Mouse (Mus musculus) heart, embryonic 12.5 days (tissue): ENCODE measurements around the gene Mkrn2os. TPM values are rescaled to one million over a fixed set of nuclear protein-coding genes. Genes with fewer than 3 reads are reported as not detected.

Experiments used
- ATAC-seq: fragments of 200-750 bp; cut with Nextera tagmentation; 2 replicates; pipeline ENCODE4 v1.8.0; 2017; ENCODE audit warnings: moderate TSS enrichment, moderate library complexity; ENCODE audit not compliant: insufficient number of reproducible peaks, low FRiP score
- H3K27ac ChIP-seq: fragments of 300-500 bp; sonication (generic); 2 replicates; pipeline ENCODE4 v1.5.1; 2016; ENCODE audit warnings: mild to moderate bottlenecking, moderate library complexity; ENCODE audit not compliant: poor library complexity, severe bottlenecking
- H3K27me3 ChIP-seq: fragments of 300-500 bp; sonication (generic); replicated peaks from 2 replicates; pipeline ENCODE4 v1.6.1; 2016; ENCODE audit warnings: mild to moderate bottlenecking, moderate library complexity
- H3K36me3 ChIP-seq: fragments of 300-500 bp; sonication (generic); 2 replicates; pipeline ENCODE4 v1.6.1; 2016; ENCODE audit warnings: mild to moderate bottlenecking, moderate library complexity
- H3K4me1 ChIP-seq: fragments of 300-500 bp; sonication (generic); replicated peaks from 2 replicates; pipeline ENCODE4 v1.6.1; 2016; ENCODE audit warnings: mild to moderate bottlenecking
- H3K4me2 ChIP-seq: fragments of 300-500 bp; sonication (generic); 2 replicates; pipeline ENCODE4 v1.6.1; 2016; ENCODE audit warnings: mild to moderate bottlenecking, moderate library complexity
- H3K4me3 ChIP-seq: fragments of 300-500 bp; sonication (generic); 2 replicates; pipeline ENCODE4 v1.5.1; 2016; ENCODE audit warnings: mild to moderate bottlenecking
- H3K9ac ChIP-seq: fragments of 300-500 bp; sonication (generic); 2 replicates; pipeline ENCODE4 v1.6.1; 2016; ENCODE audit warnings: mild to moderate bottlenecking, moderate library complexity
- H3K9me3 ChIP-seq: fragments of 300-500 bp; sonication (generic); replicated peaks from 2 replicates; pipeline ENCODE4 v1.6.1; 2016; ENCODE audit warnings: mild to moderate bottlenecking, moderate library complexity
- WGBS: fragments of 180-500 bp; shearing (Covaris S2); methylation state at CpG from one replicate; pipeline ENCODE4 v1.1.7; 2016; 5-methylcytosine and 5-hydroxymethylcytosine counted together
- polyA plus RNA-seq: library from polyadenylated mRNA; unstranded; fragments of >200 nt; fragmentation: Nextera tagmentation; extraction: Ambion mirVana; gene quantifications from 2 replicates; pipeline ENCODE4 v1.2.1, GENCODE M21; 2016

Mkrn2os gene
- polyA plus RNA-seq, 1 experiment from 2014 or later: 0.33 TPM

- peak within 1 kb of the TSS; percentile 88 for H3K4me2 ChIP-seq
- under 1% methylated on average over 38 of the region's 38 CpGs for WGBS
- H3K27me3 ChIP-seq: no peaks in the 10 kb centered on the region
- peaks cover 14% of the 10 kb centered on the region; the same call in 1 of the 2 replicates for H3K4me1 ChIP-seq
- ATAC-seq: peak; percentile 91
- peak within 1 kb of the TSS; percentile 80 for H3K27ac ChIP-seq
- H3K9me3 ChIP-seq: no peaks in the 10 kb centered on the region
- H3K4me3 ChIP-seq: peak within 1 kb of the TSS; percentile 78
- peaks cover 11% of the 10 kb centered on the region for H3K36me3 ChIP-seq
- peak within 1 kb of the TSS; percentile 91 for H3K9ac ChIP-seq
Observed at GRCm38 (mm10) chr6:115544442-115544970, 47.9 kb downstream of the Mkrn2os start, which contains the start of gene Tsen2. Tsen2 (plus strand) TSS chr6:115544664.

- H3K27ac ChIP-seq: no peak overlapping the region
- H3K4me2 ChIP-seq: no peak overlapping the region
- WGBS: 62% methylated on average over 3 of the region's 3 CpGs
- peaks cover 9% of the 10 kb centered on the region; the same call in 1 of the 2 replicates for H3K27me3 ChIP-seq
- H3K9ac ChIP-seq: no peak overlapping the region
- H3K4me1 ChIP-seq: peaks cover 14% of the 10 kb centered on the region; the same call in 1 of the 2 replicates
- no peak for ATAC-seq
- no peak overlapping the region for H3K4me3 ChIP-seq
- H3K9me3 ChIP-seq: no peaks in the 10 kb centered on the region
- no peaks in the 10 kb centered on the region for H3K36me3 ChIP-seq
Observed at GRCm38 (mm10) chr6:115542341-115542740, 50.0 kb downstream of the Mkrn2os start.

- no peaks in the 10 kb centered on the region for H3K36me3 ChIP-seq
- H3K4me1 ChIP-seq: peaks cover 14% of the 10 kb centered on the region; the same call in 1 of the 2 replicates
- peaks cover 14% of the 10 kb centered on the region; the same call in 1 of the 2 replicates for H3K27me3 ChIP-seq
- ATAC-seq: no peak
- H3K4me2 ChIP-seq: no peak overlapping the region
- 43% methylated on average over 6 of the region's 6 CpGs for WGBS
- no peak overlapping the region for H3K9ac ChIP-seq
- H3K9me3 ChIP-seq: no peaks in the 10 kb centered on the region
- no peak overlapping the region for H3K4me3 ChIP-seq
- H3K27ac ChIP-seq: peak overlapping the region; percentile 41; the same call in 1 of the 2 replicates
Observed at GRCm38 (mm10) chr6:115541676-115542275, 50.6 kb downstream of the Mkrn2os start.

GRCm38 (mm10) chr6:115538645-115539429 lies 53.5 kb downstream of the Mkrn2os start:
- peak; percentile 54 for ATAC-seq
- peaks cover 10% of the 10 kb centered on the region; the same call in 1 of the 2 replicates for H3K4me1 ChIP-seq
- peaks cover 17% of the 10 kb centered on the region for H3K27me3 ChIP-seq
- no peak overlapping the region for H3K4me3 ChIP-seq
- H3K9me3 ChIP-seq: no peaks in the 10 kb centered on the region
- no peaks in the 10 kb centered on the region for H3K36me3 ChIP-seq
- H3K9ac ChIP-seq: 0 out of 2 replicates have a peak overlapping the region, but pooled peaks have one; percentile 50
- WGBS: 18% methylated on average over 26 of the region's 26 CpGs
- no peak overlapping the region for H3K27ac ChIP-seq
- peak overlapping the region; percentile 65 for H3K4me2 ChIP-seq

- no peak overlapping the region for H3K27ac ChIP-seq
- H3K9me3 ChIP-seq: no peaks in the 10 kb centered on the region
- H3K4me2 ChIP-seq: no peak overlapping the region
- 83% methylated on average over 4 of the region's 4 CpGs for WGBS
- H3K4me3 ChIP-seq: no peak overlapping the region
- no peak overlapping the region for H3K9ac ChIP-seq
- ATAC-seq: no peak
- no peaks in the 10 kb centered on the region for H3K4me1 ChIP-seq
- H3K36me3 ChIP-seq: no peaks in the 10 kb centered on the region
- H3K27me3 ChIP-seq: peaks cover 17% of the 10 kb centered on the region
Observed at GRCm38 (mm10) chr6:115536169-115536568, 56.2 kb downstream of the Mkrn2os start.

- Histone ChIP-seq H3K4me3 (no peak overlapping the region), H3K9me3 (no peaks in the 10 kb centered on the region), H3K4me2 (no peak overlapping the region), H3K27ac (no peak overlapping the region), H3K9ac (no peak overlapping the region), H3K27me3 (peaks cover 17% of the 10 kb centered on the region), H3K4me1 (no peaks in the 10 kb centered on the region), H3K36me3 (no peaks in the 10 kb centered on the region)
- 0 out of 2 replicates have a peak, but pooled peaks have one; percentile 54 for ATAC-seq
- 58% methylated on average over 7 of the region's 7 CpGs for WGBS
Observed at GRCm38 (mm10) chr6:115534617-115535016, 57.8 kb downstream of the Mkrn2os start.

Other genes with a start within 250 kb of the Mkrn2os start
- 1.3 and 2.0 TPM in 2 replicates for gene Pparg, start 231.6 kb downstream of the Mkrn2os start, polyA plus RNA-seq
- 20.0 and 20.4 TPM in 2 replicates for gene Tsen2, start 47.9 kb downstream of the Mkrn2os start, polyA plus RNA-seq
- gene Mkrn2, start 9.3 kb upstream of the Mkrn2os start, polyA plus RNA-seq: 21.6 and 21.8 TPM in 2 replicates
- 109 TPM in 2 replicates for gene Raf1, start 84.1 kb upstream of the Mkrn2os start, polyA plus RNA-seq
- gene Tmem40, start 169.8 kb upstream of the Mkrn2os start, polyA plus RNA-seq: 2.6 and 3.2 TPM in 2 replicates
- gene Cand2, start 182.0 kb upstream of the Mkrn2os start, polyA plus RNA-seq: 71.6 and 73.7 TPM in 2 replicates
- gene Rpl32, start 216.2 kb upstream of the Mkrn2os start, polyA plus RNA-seq: 1,366 and 1,429 TPM in 2 replicates
- gene Efcab12, start 245.8 kb upstream of the Mkrn2os start, polyA plus RNA-seq: 0.54 and 0.83 TPM in 2 replicates